Mouse (Mus musculus): Measurements from ENCODE around the gene Wnt9b.

Wnt9b gene

DNA sequence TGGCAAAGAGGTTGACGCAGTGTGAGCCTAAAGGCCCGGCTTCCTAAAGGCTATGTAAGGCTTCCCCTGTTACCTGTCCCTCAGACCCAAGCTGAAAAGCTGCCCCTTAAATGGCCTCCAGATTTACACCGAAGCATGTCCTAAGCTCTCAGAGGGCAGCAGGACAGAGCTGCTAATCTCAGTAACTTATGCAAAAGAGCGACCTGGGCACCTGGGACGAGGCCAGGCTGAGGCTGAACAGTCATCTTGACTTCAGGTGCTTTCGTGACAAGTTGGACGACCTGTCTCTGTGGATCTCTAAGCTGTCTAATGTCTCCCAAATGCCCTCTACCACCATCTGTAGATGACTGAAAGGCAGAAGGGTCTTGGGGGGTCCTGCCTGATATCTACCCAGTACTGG lies 17.3 kb downstream of the Wnt9b start:
- no peak for ATAC-seq (ENCODE audit: low TSS enrichment)

DNA sequence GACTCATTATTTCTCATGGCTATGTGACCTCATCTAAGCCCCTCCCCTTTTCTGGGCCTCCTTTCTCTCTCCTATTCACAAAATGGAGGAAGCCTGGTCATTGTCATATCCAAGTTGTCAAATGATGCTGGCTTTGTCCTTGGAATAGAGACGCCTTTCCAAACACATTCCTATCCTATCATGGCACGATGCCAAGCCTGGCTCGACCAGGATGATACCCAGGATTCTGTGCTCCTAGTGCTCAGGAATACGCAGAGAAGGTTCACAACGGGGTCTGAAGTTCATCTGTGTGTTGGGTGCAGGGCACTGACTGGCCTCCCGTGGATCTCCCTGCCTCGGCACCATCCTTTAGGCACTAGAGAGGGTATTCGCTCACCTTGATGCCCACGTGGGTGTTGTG lies 18.0 kb downstream of the Wnt9b start:
- ATAC-seq (ENCODE audit: low TSS enrichment), result no peak

DNA sequence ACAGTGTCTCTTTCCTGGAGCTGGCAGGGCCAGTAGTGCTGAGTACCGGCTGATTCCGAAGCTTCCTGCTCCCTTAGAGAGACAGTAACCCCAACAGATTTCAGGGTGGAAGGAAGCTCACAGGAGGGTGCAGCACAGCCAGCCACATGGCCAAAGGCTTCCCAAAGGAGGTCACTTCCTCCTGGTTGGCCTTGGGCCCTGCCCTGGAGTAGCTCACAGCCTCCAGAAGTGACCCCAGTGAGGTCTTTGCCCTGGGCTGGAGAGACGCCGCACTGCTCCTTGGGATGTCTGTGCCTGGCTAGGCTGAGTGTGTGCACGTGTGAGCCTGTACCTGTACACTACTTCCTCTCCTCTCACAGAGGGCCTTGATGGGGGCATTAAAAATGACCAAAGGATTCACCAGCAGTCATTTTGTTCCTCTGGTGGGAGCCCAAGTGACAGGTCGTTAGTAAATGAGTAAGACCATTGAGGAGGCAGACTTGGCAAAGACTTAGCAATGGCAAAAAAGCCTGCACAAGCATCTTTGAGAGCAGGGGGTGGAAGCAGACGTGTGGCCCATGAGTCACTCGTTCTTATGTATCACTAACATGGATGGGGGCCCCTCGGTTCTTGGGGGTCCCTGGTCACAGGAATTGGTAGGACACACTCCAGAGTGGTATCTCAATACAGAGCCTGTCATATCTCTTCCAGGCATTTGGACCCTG lies 20.2 kb downstream of the Wnt9b start:
- no peak for ATAC-seq (ENCODE audit: low TSS enrichment)

DNA sequence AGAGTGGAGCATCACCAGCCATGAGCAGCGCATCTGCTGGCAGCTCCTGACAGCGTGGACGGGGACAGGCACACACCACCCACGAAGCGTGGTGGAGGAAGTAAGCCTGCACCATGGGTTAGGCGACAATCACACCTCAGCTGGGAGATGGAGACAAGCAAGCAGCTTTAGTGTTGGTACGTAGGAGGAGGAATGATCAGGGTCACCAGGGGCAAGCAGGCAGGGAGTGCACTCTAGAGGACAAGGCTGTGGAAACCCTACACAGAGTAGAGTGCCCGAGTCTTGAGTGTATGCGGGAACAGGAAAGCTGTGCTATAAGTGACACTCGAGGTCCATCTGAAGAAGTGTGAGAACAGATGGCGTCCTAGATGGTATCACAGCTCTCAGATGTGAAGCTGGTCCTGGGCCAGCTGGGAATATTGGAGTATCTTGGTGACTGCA lies 25.3 kb downstream of the Wnt9b start:
- peak; percentile 97 for ATAC-seq (ENCODE audit: low TSS enrichment)

DNA sequence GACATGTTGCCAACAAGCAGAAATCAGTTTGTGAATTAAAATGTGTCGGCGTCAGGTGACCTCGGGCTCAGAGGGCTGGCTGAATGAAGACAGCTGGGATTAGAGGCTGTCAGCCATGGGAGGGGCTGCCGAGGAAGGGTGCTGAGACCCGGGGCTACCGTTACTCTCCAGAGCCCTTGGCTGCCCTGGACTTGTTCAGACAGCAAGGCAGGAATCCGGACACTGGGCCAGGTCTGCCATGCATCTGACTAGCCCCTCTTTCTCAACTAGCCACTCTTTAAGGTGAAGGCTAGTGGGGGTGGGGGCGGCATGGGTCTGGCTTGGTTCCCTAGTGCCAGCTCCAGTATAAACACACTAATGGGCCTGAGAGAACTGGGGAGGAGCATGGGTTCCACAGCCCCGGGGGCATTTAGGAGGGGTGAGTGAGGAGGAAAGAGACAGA lies 27.6 kb downstream of the Wnt9b start:
- no peak for ATAC-seq (ENCODE audit: low TSS enrichment)

DNA sequence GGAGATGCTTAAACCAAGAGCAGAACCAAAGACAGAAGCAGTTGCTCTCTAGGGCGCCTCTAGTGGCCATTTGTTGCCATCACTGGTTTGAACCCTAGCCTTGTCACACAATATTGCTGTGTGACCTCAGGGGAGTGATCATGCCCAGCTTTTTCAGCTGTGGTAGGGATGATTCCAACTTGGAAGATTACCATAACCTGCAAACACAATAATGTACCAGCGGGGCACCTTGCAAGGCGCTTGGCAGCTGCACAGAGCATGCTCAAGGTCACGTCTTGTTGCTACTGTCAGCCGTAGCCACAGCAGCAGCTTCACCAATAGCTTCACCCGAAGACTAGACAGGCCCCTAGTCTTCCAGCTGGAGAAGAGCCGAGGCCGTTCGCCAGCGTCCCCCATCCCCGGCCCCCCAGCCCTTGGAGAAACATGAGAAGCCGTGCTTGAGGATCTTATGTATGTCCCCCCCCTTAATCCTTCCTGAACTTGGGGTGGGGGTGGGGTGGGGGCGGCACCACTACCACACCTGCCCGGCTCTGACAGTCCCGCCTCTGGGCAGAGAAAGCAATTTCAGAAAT lies 28.1 kb downstream of the Wnt9b start:
- no peak for ATAC-seq (ENCODE audit: low TSS enrichment)

DNA sequence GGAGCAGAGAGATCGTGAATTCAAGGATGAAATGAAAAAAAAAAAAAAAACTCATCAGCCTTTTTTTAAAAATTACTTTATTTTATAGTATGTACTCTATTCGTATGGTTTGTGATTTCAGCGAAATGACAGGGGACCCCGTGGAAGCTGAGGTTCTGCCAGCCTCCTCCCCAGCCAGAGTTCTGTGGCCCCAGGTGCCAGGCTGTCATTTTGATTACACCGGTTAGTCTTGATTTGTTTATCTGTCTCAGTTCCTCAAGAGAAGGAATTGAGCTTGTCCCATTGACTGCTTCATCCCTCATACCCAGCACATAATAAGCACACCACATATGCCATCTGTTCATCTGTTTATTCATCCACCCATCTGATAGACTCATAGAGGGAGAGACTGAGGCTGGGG lies 30.2 kb downstream of the Wnt9b start:
- no peak for ATAC-seq (ENCODE audit: low TSS enrichment)

DNA sequence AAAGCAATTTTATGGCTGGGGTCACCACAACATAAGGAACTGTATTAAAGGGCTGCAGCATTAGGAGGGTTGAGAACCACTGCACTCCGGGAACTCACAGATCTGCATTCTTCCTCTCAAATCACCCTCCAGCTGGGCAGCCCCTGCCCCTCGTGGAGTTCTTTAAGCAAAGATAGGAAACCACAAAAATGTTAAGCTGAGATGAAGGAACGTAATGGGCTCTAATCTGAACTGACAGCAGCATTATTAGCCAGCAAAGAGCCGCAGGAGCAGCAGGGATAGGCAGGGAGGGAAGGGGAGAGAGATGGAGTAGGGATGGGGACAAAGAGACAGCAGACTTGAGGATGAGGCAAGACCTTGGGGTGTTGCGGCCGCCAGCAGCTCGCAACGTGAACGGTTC lies 32.6 kb downstream of the Wnt9b start:
- no peak for ATAC-seq (ENCODE audit: low TSS enrichment)

DNA sequence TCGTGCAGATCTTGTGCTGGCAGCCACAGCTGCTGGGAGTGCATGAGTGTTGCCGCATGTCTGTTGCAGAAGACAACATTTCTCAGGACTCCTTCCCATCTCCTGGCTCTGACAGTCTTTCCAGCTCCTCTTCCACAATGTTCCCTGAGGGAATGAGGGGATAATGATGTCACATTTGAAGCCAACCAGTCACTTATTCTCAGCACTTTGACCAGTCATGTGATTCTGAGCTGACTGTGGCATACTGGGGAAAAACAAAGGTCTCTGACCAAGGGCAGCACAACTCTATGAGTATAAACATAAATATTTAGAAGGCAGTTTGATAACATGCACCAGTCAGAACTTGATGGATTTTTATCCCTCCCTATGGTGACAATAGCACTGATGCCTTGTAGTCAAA lies 35.5 kb downstream of the Wnt9b start:
- ATAC-seq (ENCODE audit: low TSS enrichment), result no peak

DNA sequence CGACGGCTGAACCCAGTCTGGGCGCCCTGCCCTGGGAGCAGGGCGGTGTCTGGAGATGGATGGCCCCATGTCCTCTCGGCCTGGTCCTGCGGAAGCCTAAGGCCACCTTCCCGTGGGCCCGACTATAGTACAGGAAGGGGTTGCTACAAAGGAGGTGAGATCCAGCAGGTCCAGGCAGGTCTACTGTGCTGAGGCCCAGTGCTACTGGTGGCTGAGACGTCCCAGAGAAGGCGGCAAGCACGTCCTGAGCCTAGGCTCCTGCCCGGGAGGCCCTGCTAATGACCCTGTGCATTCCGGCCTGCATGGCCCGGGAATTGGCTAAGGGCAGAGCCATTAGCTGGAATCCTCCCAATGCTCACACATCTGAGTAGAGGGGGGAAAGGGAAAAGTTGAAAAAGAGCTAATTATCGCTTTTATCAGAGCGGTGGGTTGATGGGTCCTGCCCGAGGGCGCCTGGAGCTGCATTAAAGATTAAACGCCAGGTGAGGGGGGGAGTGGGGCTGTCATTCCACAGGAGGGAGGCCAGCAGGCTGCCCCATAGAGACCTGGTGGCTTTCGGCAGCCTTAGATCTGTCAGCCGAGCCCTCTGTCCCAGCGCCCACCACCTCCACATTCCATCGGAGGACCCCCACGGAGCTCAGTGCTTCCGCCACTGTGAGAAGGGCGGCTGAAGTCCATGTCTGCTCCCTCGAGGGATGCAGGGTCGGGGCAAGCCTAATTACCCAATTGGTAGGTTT lies 37.6 kb downstream of the Wnt9b start:
- ATAC-seq (ENCODE audit: low TSS enrichment), result no peak

DNA sequence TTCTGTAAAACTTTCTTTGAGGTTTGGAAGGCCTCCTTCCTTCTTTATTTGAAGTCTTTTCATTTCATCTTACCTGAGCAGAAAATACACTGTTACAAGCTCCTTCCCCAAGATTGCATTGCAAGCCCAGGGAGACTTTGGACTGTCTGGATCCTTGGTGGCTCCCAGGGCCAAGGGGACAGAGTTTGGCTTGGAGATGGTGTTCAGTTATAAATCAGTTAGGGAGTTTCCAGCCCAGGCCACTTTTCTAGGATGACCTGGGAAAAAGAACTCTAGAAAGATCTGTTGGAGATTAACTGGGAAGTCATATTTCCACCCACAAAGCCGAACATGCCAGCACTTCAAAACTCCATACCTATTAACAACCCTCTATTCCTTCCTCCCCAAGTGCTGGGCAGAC lies 39.6 kb downstream of the Wnt9b start:
- no peak for ATAC-seq (ENCODE audit: low TSS enrichment)

DNA sequence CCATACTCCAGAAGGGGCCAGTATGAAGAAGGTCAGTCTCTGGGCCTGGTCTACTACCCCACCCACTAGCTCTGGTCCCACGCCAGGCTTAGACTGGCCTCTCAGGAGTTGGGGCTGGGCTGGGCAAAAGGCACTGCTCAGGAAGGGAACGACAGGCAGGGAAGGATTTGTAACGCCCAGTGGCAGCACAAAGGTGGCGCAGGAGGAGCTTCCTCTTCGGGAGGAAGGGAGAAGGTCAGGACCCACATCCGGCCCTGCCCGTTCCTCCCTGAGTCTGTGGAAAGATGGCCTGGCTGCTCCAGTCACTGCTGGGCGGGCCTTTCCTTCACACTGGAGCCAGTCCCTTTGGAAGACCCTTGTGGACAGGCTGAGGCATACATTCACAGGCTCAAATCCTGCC lies 42.6 kb downstream of the Wnt9b start:
- no peak for ATAC-seq (ENCODE audit: low TSS enrichment)

DNA sequence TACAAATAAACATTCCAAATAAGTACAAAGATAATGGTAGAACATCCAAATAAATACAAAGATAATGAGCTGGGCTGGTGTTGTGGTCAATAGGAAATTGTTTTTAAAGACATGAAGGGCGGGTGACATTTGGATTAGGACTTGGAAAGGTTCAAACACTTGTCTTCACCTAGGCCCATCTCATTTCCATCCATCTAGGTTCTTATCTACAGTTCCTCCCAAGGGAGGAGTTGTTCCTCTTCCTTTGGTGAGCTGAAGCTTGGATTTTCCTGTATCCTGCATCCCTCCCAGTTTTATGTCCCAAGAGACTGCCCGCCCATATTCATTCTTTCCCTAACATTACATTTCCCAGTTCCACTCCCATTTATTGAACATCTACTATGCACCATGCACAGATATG lies 51.4 kb downstream of the Wnt9b start:
- no peak for ATAC-seq (ENCODE audit: low TSS enrichment)

DNA sequence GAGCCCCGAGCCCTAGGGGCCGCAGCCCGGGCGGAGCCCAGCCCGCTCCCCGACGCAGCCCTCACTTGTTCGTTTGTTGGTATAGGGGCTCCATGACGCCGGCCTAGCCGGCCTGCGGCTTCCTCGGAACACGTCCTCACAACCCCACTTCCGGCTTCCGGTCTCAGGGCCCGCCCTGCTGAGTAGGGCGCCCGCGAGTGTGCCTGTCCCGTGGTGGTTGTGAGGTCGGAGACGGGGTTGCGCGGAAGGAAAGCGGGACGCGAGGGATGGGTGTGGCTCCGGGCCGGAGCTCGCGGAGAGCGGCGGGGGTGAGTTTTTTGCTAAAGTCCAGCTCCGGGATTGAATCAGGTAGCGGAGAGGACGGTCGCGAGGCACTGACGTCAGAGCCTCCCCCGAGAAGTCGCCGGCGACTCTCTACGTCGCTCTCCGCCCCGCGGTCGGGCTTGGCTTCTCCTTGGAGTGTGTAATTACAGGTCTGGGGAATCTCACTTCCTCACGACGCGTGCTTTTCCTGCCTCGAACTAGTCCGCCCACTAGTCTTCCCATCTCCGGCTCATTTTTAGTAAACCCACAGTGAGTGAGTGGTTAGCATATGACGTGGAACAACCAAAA lies 52.0 kb downstream of the Wnt9b start, which contains the start of gene Gosr2:
Gene Gosr2 (minus strand): TSS at position 334 of the 612 bp plus-strand sequence.
- peak; percentile 97 for ATAC-seq (ENCODE audit: low TSS enrichment)

DNA sequence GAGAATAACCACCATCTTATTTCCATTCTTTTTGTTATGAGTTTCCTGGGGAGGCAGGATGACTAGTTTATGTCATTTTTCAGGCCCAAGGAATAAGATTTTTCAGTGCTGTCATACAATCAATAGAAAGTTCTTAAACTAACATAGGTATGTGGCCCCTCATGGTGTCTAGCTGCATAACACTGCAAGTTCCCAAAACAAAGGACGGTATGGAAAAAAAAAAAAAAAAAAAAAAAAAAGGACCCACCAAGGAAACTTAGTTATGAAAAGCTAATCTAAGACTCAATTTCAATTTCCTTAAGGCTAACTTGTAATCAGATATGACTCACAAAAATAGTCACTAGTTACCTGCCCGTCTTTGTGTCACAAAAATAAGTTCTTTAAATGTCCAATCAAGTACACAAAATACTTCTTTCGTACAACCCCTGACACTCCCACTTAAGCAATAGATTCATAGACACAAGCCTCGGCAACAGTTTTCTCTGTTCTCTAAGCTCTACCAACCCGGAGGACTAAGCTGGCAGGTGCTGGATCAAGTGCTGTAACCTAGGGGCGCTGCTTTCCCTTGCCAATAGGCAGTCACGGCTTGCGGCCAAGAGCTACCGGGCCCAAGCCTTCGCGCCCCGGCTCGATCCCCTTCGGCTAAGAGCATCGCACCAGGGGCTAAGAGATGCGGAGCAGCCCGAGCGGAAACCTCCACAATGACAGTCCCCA lies 52.6 kb downstream of the Wnt9b start:
- peak; percentile 43 for ATAC-seq (ENCODE audit: low TSS enrichment)

DNA sequence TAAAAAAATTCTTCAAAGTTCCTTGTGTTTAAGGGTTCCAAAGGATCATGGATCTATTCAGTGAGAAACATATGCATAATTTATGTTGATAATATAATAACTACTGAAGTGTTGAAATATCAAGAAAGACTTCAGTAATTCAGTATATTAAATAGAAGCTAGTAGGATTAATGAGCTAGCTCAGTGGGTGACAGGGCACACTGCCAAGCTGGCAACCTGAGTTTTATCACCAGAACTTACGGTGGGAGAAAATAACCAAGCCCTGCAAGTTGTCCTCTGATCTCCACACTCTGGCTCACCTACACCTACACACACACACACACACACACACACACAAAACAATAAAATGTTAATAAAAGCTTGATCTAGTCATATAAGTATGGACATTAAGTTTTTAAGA lies 56.4 kb downstream of the Wnt9b start:
- no peak for ATAC-seq (ENCODE audit: low TSS enrichment)

DNA sequence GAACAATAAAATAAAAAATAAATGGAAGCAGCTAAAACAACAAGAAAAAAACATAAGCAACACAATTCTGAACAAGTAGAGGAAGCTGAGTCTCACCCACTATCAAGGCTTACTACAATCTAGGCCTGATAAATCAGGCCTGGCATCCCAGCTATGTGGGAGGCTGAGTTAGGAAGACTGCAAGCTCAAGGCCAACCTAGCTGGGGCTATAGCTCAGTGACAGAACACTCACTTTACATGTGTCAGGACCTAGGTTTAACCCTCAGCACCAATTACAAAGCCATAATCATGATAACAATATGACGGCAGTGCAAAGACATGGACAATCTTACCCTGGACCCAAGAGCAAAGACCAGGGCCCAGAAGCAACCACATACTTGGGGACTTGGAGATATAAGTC lies 58.6 kb downstream of the Wnt9b start:
- no peak for ATAC-seq (ENCODE audit: low TSS enrichment)

DNA sequence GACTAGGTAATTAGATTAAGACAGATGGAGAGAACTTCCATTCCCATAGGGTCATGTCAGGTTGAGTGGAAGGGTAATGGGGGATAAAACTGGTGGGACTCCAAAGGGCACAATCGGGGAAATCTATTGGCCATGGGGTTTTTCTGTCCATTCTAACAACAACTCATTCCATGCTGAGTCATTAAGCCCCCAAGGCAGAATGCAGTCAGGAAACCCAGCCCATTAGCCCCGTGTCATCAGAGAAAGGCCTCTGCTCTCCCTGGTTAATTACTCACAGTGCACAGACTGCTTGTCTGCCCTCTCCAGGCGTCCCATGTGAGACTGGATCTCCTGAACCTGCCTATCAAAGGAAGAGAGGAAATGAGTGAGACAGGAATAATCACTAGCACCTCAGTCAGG lies 60.6 kb downstream of the Wnt9b start:
- ATAC-seq (ENCODE audit: low TSS enrichment), result no peak

DNA sequence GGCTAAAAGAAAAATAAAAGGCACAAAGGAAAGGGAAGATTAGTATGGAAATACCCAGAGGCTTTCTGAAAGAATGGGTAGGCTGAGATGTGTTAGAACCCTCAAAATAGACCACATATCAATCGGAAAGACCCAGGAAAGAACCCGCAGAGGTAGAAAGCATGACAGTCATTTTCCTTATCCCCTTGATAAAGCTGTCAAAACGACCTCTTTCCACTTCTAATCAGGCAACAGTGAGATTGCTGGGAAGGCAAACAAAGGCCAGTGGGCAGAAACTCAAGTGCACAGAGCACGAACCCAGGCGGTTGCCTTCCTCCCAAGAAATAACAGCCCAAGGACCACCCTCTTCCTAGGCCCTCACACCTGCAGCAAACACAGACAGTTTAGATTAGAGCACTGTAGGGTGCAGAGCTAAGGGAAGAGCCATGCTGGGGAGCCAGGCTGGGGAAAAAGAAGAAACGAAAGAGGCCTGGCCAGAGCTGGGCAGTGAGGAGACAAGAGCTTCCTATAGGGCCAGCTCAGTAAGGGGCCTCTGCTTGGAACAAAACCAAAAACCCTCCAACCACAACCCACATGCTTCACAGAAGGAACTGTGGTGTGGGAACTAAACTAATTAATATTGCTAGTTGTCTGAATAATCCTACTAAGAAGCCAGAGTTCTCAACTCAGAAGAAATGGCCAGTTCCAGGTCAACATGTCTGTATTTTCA lies 61.2 kb downstream of the Wnt9b start:
- ATAC-seq (ENCODE audit: low TSS enrichment), result no peak

DNA sequence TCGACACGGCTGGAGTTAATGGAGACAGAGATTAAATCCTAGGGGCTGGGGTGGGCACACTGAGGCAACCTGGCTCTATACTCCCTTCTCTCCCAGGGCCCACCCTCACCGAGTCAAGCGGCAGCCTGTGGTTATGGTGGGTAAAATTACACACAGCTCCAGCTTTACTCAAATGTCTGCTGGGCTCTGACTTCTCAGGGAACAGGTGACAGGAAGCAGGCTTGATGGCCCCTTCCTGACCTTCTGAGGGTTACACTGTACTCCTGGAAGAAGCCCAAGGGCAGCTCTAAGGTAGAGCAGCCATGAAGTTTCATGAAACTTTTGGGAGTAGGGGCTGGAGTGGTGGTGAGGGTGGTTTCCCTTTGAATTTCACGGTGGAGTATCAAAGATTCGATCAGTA lies 62.9 kb downstream of the Wnt9b start:
- ATAC-seq (ENCODE audit: low TSS enrichment), result no peak

DNA sequence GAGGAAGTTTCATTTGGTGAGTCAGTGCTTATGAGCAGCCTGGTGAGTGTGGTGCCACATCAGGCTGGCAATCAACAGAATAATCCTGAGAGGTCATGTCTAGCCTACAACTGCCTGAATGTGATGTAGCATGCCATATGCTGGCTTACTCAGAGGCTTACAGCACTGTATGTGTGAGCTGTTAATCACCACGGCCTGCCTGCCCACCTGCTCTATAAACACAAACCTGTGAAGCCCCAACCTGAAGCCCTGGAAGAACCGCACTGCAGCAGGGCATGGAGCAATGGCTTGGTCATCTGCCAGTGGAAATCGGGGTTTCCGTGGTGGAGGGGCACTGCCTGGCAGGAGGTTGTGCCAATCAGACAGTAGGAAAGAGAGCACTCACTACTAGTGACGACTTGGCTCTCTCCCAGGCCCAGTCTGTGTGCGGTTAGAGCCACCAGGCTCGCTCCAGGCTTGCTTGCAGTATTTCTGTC lies 64.3 kb downstream of the Wnt9b start:
- ATAC-seq (ENCODE audit: low TSS enrichment), result peak; percentile 81; the same call in 1 of the 2 replicates

Measured in frontal cortex, adult (tissue).